Mouse (Mus musculus) embryonic facial prominence, embryonic 12.5 days (tissue): ENCODE data around the gene Gtsf1. TPM values are rescaled to one million over a fixed set of nuclear protein-coding genes. Genes with fewer than 3 reads are reported as not detected.

Experiments used
- ATAC-seq: fragments of 200-750 bp; cut with Nextera tagmentation; 2 replicates; pipeline ENCODE4 v1.8.0; 2017; ENCODE audit not compliant: insufficient number of reproducible peaks, insufficient read depth, low FRiP score, low TSS enrichment
- H3K27ac ChIP-seq: fragments of 300-500 bp; sonication (generic); 2 replicates; pipeline ENCODE4 v1.5.1; 2016; ENCODE audit warnings: mild to moderate bottlenecking
- H3K27me3 ChIP-seq: fragments of 300-500 bp; sonication (generic); 2 replicates; pipeline ENCODE4 v1.6.1; 2016; ENCODE audit warnings: mild to moderate bottlenecking, moderate library complexity
- H3K36me3 ChIP-seq: fragments of 300-500 bp; sonication (generic); 2 replicates; pipeline ENCODE4 v1.6.1; 2016; ENCODE audit warnings: mild to moderate bottlenecking
- H3K4me1 ChIP-seq: fragments of 300-500 bp; sonication (generic); 2 replicates; pipeline ENCODE4 v1.6.1; 2016
- H3K4me2 ChIP-seq: fragments of 300-500 bp; sonication (generic); replicated peaks from 2 replicates; pipeline ENCODE4 v1.6.1; 2016; ENCODE audit warnings: mild to moderate bottlenecking, moderate library complexity
- H3K4me3 ChIP-seq: fragments of 300-500 bp; sonication (generic); 2 replicates; pipeline ENCODE4 v1.5.1; 2016; ENCODE audit warnings: mild to moderate bottlenecking
- H3K9ac ChIP-seq: fragments of 300-500 bp; sonication (generic); 2 replicates; pipeline ENCODE4 v1.6.1; 2016; ENCODE audit warnings: mild to moderate bottlenecking, moderate library complexity
- H3K9me3 ChIP-seq: fragments of 300-500 bp; sonication (generic); 2 replicates; pipeline ENCODE4 v1.6.1; 2016; ENCODE audit warnings: mild to moderate bottlenecking, moderate library complexity
- WGBS: fragments of 180-500 bp; shearing (Covaris S2); methylation state at CpG from one replicate; pipeline ENCODE4 v1.1.7; 2016; 5-methylcytosine and 5-hydroxymethylcytosine counted together
- polyA plus RNA-seq: library from polyadenylated mRNA; unstranded; fragments of >200 nt; fragmentation: Nextera tagmentation; extraction: Ambion mirVana; gene quantifications from 2 replicates; pipeline ENCODE4 v1.2.1, GENCODE M21; 2016

Gtsf1 gene
- polyA plus RNA-seq, 1 experiment from 2014 or later: not detected

DNA sequence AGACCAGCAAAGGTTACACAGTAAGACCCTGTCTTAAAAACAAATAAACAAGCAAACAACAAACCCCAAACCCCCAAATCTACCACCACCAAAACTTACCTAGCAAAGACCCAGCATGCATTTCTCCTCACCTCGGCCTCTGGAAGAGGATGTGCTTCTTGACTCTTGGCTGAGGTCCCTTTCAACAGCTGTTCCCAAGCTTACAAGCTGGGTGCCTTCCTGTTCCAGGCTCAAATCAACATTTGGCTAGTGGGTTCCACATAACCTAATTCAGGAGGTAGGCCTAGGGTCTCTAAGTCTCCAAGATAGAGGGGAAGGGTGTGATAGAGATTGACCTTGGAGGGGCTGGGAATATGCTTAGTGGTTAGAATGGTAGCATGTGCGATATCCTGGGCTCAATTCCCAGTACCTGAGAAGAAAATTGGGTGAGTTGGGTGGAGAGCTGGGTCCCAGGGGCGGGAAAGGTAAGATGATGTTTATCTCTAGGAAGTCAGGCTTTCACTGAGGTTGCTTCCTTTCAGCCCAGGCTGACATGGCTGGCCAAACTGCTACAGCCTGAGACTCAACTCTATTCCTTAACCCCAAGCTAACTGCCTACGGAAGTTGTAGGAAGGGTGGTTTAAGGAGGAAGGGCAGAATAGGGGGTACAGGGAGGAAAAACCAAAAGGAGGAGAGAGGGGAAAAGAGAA is 55.0 kb downstream of the Gtsf1 start:
- Histone ChIP-seq H3K9me3 (no peaks in the 10 kb centered on the region), H3K4me1 (peaks cover 28% of the 10 kb centered on the region), H3K36me3 (no peaks in the 10 kb centered on the region), H3K4me3 (no peak overlapping the region), H3K4me2 (no peak overlapping the region), H3K27ac (no peak overlapping the region), H3K27me3 (no peaks in the 10 kb centered on the region), H3K9ac (no peak overlapping the region)
- ATAC-seq: no peak
- WGBS: 83% methylated on average over 4 of the region's 4 CpGs

DNA sequence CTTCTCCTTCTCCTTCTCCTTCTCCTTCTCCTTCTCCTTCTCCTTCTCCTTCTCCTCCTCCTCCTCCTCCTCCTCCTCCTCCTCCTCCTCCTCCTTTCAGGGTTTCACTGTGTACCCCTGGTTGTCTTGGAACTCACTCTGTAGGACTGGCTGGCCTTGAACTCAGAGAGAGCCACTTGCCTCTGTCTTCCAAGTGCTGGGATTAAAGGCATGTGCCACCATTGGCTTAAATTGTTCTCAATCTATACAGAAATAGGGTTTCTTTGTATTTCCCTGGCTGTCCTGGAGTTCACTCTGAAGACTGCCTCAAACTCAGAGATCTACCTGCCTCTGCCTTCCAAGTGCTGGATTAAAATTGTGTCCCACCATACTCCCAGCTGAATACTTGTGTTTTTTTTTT is 57.8 kb downstream of the Gtsf1 start:
- H3K4me1 ChIP-seq: peaks cover 23% of the 10 kb centered on the region
- no peaks in the 10 kb centered on the region for H3K36me3 ChIP-seq
- no peak overlapping the region for H3K27ac ChIP-seq
- H3K9me3 ChIP-seq: no peaks in the 10 kb centered on the region
- no peak for ATAC-seq
- H3K4me2 ChIP-seq: no peak overlapping the region
- H3K9ac ChIP-seq: no peak overlapping the region
- H3K4me3 ChIP-seq: no peak overlapping the region
- H3K27me3 ChIP-seq: 0 out of 2 replicates have a peak, but pooled peaks cover 4% of the 10 kb centered on the region

DNA sequence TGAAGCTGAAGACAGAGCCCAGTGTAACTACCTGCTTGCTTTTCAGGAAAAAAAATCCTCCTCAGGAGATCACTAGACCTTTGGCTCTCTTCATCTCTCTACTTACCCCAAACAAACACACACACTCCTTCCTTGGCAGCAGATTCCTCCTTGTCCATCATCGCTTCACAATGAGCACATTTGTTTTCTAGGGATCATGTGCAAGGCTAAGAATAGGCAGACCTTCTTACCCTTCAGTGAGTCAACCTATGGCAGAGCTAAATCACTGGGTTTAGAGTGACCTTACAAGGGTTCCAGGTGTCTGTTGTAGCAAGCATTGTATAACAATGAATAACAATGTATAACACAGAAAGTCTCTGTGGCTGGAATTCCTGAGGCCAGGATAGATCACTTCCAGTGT is 58.5 kb downstream of the Gtsf1 start:
- WGBS: 74% methylated on average over 1 of the region's 1 CpGs
- no peak overlapping the region for H3K27ac ChIP-seq
- 0 out of 2 replicates have a peak, but pooled peaks cover 4% of the 10 kb centered on the region for H3K27me3 ChIP-seq
- peaks cover 25% of the 10 kb centered on the region for H3K4me1 ChIP-seq
- H3K4me2 ChIP-seq: no peak overlapping the region
- no peak overlapping the region for H3K4me3 ChIP-seq
- H3K36me3 ChIP-seq: no peaks in the 10 kb centered on the region
- no peak for ATAC-seq
- H3K9ac ChIP-seq: no peak overlapping the region
- H3K9me3 ChIP-seq: no peaks in the 10 kb centered on the region

DNA sequence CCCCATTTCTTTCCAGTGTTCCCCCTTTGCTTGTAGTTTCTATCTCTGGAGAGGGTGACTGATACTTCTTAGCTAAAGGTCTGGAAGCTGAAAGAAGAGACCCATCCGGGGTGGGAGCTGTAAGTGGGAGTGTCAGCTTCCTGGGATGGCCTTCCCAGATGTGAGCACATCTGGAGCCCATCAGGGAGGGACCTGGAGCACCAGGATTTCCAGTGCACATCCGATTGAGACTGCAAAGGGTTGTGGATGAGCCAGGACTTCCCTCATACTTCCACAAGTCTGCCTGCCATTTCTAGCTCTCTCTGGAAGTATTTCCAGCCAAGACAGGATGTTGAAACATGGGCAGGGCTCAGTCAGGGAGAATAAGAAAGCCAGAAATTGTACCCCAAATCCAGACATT is 59.1 kb downstream of the Gtsf1 start:
- H3K4me1 ChIP-seq: peaks cover 23% of the 10 kb centered on the region
- no peak for ATAC-seq
- no peaks in the 10 kb centered on the region for H3K9me3 ChIP-seq

DNA sequence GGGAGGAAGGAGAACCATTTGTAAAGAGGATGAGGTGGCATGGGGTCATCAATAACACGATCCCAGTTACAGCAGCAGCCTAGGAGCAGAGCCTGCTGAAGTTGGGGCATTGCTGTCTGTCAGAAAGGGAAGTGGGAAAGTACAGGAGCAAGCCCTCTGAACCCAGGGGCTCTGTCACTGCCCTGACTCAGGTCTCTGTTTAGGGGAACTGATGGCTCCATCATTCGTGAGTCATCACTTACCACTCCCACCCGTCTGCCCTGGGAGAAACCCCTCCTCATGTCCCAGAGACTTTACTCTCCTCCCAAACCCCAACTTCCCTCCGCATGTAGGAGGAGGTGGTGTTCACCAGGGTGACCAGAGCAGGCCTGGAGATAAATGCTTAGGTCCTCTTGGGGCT is 59.8 kb downstream of the Gtsf1 start:
- Histone ChIP-seq H3K9me3 (no peaks in the 10 kb centered on the region), H3K4me1 (peaks cover 23% of the 10 kb centered on the region), H3K9ac (no peak overlapping the region), H3K27ac (no peak overlapping the region; the same call in 1 of the 2 replicates), H3K4me3 (no peak overlapping the region), H3K4me2 (no peak overlapping the region), H3K27me3 (0 out of 2 replicates have a peak, but pooled peaks cover 4% of the 10 kb centered on the region), H3K36me3 (no peaks in the 10 kb centered on the region)
- 45% methylated on average over 4 of the region's 4 CpGs for WGBS
- ATAC-seq: no peak

More for the DNA sequence above, 59.1 kb downstream of the Gtsf1 start:
- 0 out of 2 replicates have a peak overlapping the region, but pooled peaks have one; percentile 32 for H3K27ac ChIP-seq
- H3K4me2 ChIP-seq: no peak overlapping the region
- no peak overlapping the region for H3K4me3 ChIP-seq
- no peak overlapping the region for H3K9ac ChIP-seq
- no peaks in the 10 kb centered on the region for H3K36me3 ChIP-seq
- 22% methylated on average over 2 of the region's 2 CpGs for WGBS
- 0 out of 2 replicates have a peak, but pooled peaks cover 4% of the 10 kb centered on the region for H3K27me3 ChIP-seq

DNA sequence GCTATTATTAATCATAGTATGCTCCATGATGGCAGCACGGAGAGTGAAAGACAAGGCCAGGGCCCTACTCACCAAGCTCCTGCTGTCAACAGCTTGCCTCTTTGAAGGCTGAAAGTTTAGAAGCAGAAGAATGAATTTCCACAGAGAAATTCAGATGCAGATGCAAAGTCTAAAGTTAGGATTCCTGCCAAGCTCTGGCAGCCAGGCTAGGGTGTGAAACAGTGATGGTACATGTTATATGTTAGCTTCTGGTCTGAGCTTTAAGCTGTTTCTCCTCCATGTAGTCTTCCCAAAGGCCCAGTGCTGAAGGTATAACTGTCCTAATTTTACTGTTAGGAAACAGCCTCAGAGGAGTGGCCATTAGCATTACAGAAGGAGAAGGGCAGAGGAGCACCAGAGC is 61.1 kb downstream of the Gtsf1 start:
- H3K4me2 ChIP-seq: no peak overlapping the region
- 66% methylated on average over 1 of the region's 1 CpGs for WGBS
- H3K4me1 ChIP-seq: peaks cover 32% of the 10 kb centered on the region

DNA sequence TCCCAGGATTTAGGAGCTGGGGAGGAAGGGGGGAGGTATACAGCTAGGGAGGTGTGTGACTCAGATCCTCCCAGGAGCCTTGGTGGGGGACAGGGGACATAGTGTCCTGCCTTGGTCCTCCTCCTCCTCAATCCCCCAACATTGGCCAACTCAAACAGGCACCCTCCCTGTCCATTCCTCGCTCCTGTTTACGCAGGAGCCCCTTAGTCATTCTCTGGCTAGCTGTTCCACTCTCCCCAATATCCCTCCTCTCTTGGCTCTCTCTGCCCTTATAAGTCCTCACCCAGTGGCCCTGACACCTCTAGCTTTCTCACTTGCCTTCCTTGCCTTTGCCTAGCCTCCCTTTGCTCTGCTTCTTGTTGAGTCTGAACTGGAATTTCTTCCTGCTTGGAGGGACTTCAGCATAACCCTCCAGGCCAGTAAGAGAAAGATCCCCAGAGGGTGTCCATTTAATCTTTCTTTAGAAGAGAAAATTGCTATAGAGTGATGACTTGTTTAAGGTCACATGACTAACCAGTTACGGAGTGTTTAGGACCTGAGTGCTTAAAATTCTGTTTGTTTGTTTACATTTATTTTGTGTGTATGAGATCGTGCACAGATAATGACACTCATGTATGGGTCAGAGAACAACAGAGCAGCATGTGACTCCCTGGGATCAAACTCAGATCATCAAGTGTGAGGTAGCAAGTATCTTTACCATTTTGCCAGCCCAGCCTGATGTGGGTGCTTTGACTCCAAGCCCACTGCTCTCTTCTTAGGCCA is 61.9 kb downstream of the Gtsf1 start:
- no peak for ATAC-seq
- Histone ChIP-seq H3K36me3 (no peaks in the 10 kb centered on the region), H3K4me3 (no peak overlapping the region), H3K4me1 (peaks cover 35% of the 10 kb centered on the region), H3K27ac (no peak overlapping the region), H3K4me2 (no peak overlapping the region), H3K9me3 (no peaks in the 10 kb centered on the region), H3K9ac (no peak overlapping the region), H3K27me3 (0 out of 2 replicates have a peak, but pooled peaks cover 4% of the 10 kb centered on the region)
- WGBS: 78% methylated on average over 4 of the region's 4 CpGs

More for the DNA sequence above, 61.1 kb downstream of the Gtsf1 start:
- no peak overlapping the region for H3K9ac ChIP-seq
- ATAC-seq: no peak
- H3K36me3 ChIP-seq: no peaks in the 10 kb centered on the region
- H3K27me3 ChIP-seq: 0 out of 2 replicates have a peak, but pooled peaks cover 4% of the 10 kb centered on the region
- H3K27ac ChIP-seq: no peak overlapping the region
- H3K9me3 ChIP-seq: no peaks in the 10 kb centered on the region
- H3K4me3 ChIP-seq: no peak overlapping the region

DNA sequence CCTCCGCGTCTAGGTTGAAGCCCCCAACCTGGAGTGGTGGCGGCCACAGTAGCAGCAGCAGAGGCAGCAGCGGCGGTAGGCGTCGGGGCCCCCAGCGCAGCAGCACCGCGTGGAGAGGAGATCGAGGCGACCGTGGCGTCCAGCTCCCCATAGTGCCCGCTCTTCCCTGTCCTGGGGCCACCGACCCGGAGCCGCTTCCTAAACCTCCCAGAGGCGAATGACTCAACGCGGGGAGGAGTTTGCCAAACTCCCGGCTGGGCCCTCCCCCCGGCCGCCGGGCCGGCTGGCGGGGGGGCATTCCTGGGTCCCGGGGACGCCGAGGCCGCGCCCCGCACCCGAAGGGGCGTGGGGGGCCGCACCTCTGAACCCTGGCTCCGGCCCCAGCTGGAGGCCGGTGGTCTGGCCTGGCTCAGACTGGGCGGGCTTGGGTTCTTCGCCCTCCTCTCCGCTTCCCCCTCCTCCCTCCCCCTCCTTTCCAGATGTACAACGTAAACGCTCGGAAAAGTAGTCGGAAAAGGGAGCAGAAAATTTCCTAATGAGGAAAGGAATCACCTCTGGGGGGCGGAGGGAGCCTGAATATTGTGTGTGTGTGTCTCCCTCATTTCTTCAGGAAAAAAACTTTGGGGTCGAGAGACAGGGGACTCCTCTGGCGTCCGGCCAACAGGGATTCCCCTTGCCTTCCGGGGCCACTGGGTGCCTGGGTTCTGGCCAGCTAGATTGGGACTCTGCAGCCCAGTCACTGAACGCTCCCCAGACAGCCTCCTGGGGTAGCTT is 63.7 kb downstream of the Gtsf1 start, which contains the start of gene Itga5:
Gene Itga5 (minus strand): TSS at position 388 of the 774 bp plus-strand sequence.
- Histone ChIP-seq H3K9me3 (no peaks in the 10 kb centered on the region), H3K27ac (peak within 1 kb of the TSS; percentile 91), H3K9ac (peak within 1 kb of the TSS; percentile 93), H3K4me2 (peak within 1 kb of the TSS; percentile 67), H3K4me3 (peak within 1 kb of the TSS; percentile 95), H3K36me3 (no peaks in the 10 kb centered on the region), H3K4me1 (peaks cover 30% of the 10 kb centered on the region), H3K27me3 (0 out of 2 replicates have a peak, but pooled peaks cover 4% of the 10 kb centered on the region)
- under 1% methylated on average over 50 of the region's 51 CpGs for WGBS
- ATAC-seq: peak; percentile 62

DNA sequence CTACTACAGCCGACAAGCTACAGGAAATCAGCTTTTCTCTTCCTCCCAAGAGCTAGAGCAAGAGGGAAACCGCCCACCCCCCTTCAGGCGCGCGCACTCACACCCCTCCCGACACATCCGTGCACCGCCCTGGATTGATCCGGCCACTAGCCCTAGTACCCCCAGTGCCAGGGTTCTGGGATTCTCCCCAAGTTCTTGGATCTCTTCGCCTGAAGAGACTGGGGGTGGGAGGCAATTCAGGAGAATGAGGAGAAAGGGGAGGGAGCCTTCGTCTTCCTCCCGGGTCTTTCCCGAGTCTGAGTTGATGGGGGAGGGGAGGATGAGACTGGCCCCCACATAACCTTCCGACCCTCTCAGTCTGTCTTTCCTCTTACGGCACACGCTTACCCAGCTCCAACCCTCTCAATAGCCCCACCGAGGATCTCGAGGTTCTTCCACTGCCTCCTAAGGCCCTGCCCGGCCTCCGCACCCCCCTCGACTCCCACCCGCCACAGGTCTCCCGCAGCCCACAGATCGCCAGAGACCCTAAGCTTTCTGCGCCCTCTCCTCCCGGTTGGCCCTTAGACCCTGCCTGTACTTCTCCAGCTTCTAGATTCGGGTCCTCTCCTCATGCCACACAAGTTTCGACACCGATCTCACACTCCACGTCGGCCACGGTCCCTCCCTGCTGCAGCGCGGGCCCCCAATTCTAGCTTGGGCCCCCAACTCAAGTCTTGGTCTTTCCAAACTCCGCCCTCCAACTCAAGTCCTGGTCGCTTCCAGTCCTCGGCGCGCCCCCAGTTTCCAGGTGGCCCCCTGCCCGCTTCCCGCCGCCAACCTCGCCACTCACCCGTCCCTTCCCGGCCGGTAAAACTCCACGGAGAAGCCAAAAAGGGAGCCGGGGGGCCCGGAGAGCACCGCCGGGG is 64.5 kb downstream of the Gtsf1 start:
- Histone ChIP-seq H3K27ac (peak overlapping the region; percentile 91), H3K4me1 (peaks cover 24% of the 10 kb centered on the region), H3K4me3 (peak overlapping the region; percentile 95), H3K27me3 (0 out of 2 replicates have a peak, but pooled peaks cover 4% of the 10 kb centered on the region), H3K36me3 (no peaks in the 10 kb centered on the region), H3K9me3 (no peaks in the 10 kb centered on the region), H3K9ac (peak overlapping the region; percentile 93), H3K4me2 (peak overlapping the region; percentile 67)
- 0 out of 2 replicates have a peak, but pooled peaks have one; percentile 32 for ATAC-seq
- under 1% methylated on average over 48 of the region's 51 CpGs for WGBS

DNA sequence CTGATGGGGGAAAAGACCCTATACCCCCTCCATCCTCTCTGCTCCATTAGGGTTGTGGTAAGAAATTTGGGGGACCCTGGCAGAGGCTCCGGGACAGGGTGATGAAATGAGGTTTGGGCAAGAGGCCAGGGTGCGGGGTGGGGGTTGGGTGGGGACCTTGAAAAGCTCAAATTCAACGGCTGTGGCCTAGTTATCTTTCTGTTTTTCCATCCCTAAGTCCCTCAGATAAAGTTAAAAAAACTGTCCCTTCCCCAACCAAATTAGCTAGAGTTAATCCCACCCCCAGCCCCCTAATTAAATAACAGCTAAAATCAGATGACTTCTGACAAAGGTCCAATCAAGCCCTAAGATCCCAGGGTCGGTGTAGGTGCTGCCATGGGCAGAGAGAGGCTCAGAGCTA is 65.5 kb downstream of the Gtsf1 start:
- no peaks in the 10 kb centered on the region for H3K9me3 ChIP-seq
- peak overlapping the region; percentile 17; the same call in 1 of the 2 replicates for H3K27ac ChIP-seq
- H3K4me1 ChIP-seq: peaks cover 24% of the 10 kb centered on the region
- peak overlapping the region; percentile 93 for H3K9ac ChIP-seq
- no peak for ATAC-seq
- peak overlapping the region; percentile 67 for H3K4me2 ChIP-seq
- H3K4me3 ChIP-seq: peak overlapping the region; percentile 95
- H3K36me3 ChIP-seq: no peaks in the 10 kb centered on the region
- H3K27me3 ChIP-seq: 0 out of 2 replicates have a peak, but pooled peaks cover 4% of the 10 kb centered on the region
- WGBS: 48% methylated on average over 4 of the region's 4 CpGs
